Mouse (Mus musculus) thymus, postnatal 0 days (tissue): ENCODE measurements around the gene Cldn20. TPM values are rescaled to one million over a fixed set of nuclear protein-coding genes. Genes with fewer than 3 reads are reported as not detected.

Experiments
- DNase-seq: peaks from one replicate; pipeline ENCODE4 v3.0.0-alpha.2; 2015; ENCODE audit warnings: low spot score
- polyA plus RNA-seq: library from polyadenylated mRNA; unstranded; fragments of >200 nt; fragmentation: Nextera tagmentation; extraction: Ambion mirVana; gene quantifications from 2 replicates; pipeline ENCODE4 v1.2.1, GENCODE M21; 2015

Gene Cldn20
- polyA plus RNA-seq, 1 experiment from 2014 or later = not detected

DNA sequence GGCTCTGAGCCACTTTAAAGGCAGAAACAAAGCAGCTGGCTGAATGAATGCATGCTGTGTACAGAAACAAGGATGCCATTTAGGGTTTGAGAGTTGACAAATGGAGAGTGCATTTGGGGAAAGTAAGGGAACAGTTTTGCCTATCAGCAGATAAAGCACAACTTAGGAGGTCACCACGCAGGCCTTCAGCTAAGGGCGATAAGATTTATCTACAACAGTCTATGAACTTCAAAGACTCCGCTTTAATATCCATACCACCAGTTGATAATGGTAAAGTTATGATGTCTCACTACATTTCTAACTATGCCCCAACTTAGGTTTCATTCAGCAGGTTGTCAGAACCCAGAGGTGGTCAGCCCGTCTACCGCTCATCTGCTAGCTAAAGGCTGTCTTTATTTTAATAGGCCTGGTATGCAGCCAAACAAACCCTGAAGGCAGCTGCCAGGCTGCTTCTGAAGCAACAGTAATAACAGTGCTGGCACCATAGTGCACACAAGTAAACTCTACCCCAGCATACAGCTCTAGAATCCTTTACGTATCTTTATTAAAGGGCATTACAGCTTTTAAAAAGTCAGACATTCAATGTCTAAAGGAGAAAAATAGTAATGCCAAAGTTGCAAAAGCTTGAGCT is 4.4 kb upstream of the Cldn20 start:
- no peak for DNase-seq

- no peak for DNase-seq
Observed at GRCm38 (mm10) chr17:3529523-3529922, 2.8 kb upstream of the Cldn20 start.

DNA sequence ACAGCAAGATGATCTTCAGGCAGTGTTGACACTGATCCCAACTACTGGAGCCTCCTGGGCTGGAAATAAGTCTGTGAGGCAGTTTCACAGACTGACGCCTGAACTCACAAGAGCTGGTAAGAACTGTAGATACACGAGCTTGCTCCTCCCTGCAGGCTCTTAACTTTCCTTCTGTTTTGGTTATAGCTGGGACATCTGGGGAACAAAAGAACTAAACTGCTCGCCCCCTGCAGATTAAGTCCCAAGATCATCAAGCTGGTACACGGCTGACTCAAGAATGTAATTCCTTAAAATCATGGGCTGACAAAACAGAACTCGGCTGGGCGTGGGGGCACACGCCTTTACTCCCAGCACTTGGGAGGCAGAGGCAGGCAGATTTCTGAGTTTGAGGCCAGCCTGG is 1.8 kb upstream of the Cldn20 start:
- DNase-seq = no peak

DNA sequence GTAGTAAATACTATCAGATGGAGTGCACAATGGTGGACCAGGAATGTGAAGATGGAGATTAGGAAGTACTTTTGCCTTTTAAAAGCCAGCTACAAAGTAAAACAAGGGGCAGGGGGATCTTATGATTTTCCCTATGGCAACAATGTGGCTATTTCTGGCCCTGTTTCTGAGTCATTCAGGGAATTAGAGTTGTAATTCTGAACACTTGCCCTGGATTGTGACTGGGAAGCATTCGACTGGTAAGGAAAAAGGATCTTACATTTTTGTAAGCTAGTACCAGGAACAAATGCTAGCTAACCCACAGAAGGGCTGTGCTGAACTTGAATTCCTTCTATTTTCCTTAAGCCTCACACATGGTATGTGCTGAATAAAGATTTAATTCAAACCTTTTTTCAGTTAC is 713 bp upstream of the Cldn20 start:
- no peak for DNase-seq

DNA sequence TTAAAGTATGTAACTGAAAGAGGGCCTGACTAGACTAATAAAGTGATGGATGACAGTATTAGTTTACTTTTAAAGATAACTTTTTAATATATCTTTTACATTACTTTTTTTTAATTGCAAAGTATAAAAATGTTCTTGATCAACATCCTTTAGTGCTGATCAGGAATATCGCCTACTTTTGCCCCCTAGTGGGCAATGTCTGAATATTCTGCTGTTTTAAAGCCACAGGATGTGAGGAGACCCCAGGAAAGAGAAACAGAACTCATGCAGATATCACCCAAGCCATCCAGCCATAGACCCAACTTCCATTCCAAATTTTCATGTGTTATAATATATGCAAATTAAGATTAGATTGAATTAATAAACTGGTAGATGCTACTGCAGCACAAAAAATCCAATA is 1.1 kb downstream of the Cldn20 start:
- peak; percentile 56 for DNase-seq

DNA sequence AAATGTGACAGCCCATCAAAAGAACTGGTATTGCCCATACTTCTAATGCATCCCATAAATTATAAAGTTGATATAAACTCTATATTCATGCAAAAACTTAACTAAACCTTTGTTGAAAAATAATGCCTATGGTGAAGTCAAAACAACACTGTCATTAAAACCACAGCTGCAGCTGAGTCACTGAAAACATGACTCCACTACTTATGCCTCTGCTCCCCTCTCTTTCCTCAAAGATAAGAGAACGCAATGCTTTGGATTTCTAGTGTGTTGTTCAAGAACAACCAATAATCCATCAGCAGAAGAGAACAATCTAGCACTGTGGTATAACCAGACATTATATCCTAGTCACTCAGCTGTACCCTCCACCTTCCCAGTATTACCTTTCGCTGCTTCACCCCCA is 8.0 kb downstream of the Cldn20 start:
- DNase-seq = no peak

- DNase-seq = no peak
Observed at GRCm38 (mm10) chr17:3541033-3541432, 8.7 kb downstream of the Cldn20 start.

DNA sequence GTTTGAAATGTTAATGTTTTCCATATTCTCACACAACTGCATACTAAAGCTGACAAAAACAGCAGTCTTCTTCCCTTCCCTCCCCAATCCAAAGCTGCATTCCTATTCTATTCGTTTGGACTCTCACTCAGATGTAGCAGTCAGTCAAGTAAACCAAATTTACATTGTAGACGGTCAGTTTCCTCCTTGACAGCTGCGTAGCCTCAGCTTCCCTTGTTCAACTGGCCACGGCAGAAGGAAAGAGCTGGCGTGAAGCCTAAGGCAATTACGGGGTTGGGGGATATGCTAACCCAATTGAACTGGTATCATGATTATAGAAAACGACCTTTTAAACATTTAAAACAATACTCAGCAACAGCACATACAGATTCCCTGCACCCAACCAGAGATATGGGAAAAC is 15.4 kb downstream of the Cldn20 start:
- no peak for DNase-seq

DNA sequence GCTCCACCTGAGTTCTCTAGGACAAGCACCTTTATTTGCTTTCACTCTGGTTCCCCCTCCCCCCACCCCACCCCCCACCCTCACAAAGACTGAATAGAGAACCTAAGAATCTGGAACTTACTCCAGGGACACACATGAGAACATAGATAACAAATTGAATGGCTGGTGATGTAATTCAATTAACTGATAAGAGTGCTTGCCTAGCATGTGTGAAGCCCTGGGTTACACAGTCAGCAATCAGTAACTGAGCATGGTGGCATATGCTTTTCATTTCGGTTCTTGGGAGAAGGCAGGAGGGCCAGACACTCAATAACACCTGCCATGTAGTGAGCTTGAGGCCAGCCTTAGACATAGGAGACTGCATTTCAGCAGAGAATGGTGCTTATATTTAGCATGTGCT is 23.9 kb downstream of the Cldn20 start:
- no peak for DNase-seq

GRCm38 (mm10) chr17:3557331-3558311 is 25.3 kb downstream of the Cldn20 start, which contains the start of gene Tfb1m:
Tfb1m (minus strand) TSS chr17:3557781.
- peak; percentile 99 for DNase-seq

- no peak for DNase-seq
Observed at GRCm38 (mm10) chr17:3558356-3558870, 26.1 kb downstream of the Cldn20 start.

DNA sequence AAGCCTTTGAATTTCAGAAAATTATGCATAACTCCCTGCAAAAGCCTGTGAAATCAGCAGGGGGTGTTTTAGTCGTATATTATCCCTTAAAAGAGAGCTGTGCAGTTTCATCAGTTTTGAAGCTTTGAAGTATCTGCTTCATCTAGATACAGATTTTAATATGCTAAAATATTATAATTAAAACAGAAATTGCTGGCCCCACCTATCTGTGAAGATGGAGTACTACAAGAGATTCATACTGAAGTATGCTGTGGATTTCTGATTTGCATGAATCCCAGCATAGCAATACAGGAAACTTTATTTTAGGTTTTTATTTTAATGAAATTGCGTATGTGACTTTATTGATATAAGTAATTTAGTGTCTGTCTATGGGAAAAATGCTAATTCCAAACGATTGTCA is 28.2 kb downstream of the Cldn20 start:
- DNase-seq = peak; percentile 27

- DNase-seq = peak; percentile 47
Observed at GRCm38 (mm10) chr17:3562405-3562804, 30.1 kb downstream of the Cldn20 start.

DNA sequence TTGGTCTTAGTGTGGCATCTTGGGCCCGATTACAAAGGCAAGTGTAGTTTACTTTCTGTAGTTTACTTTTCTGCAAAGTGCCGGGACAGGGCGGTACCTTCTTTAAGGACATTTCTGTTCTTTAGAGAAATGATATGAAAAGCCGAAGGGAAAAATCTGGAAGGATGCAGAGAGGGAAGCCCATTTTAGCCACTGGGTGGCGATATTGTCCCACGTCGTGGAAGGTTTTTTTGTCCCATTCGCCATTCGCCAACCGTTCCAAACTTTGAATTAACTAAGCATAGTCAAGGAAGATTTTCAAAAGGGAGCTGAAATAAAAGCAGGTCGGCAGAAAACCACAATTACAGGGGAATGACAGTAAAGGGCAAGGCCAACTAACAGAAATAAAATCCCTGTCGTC is 38.5 kb downstream of the Cldn20 start:
- peak; percentile 41 for DNase-seq

Other genes with a start within 250 kb of the Cldn20 start
- gene Tiam2, start 206.0 kb upstream of the Cldn20 start, polyA plus RNA-seq = 0.49 and 0.51 TPM in 2 replicates
- 14.0 and 15.0 TPM in 2 replicates for gene Tfb1m, start 25.2 kb downstream of the Cldn20 start, polyA plus RNA-seq
- not detected in 2 replicates for gene Nox3, start 163.7 kb downstream of the Cldn20 start, polyA plus RNA-seq